Mouse (Mus musculus) ovary, postnatal 14 days (tissue): ENCODE results near the gene Nkx2-1.
A peak's percentile ranks its signal among the peaks of the same experiment; 100 is the strongest.
"Not testable (repeated sequence)": the region's sequence is repeated elsewhere in the genome, so short reads cannot be mapped to it uniquely, and the experiment has no call there.

Source experiments
- DNase-seq: peaks from one replicate; pipeline ENCODE4 v3.0.0; 2022; ENCODE audit warnings: low spot score

The Nkx2-1 gene

DNA sequence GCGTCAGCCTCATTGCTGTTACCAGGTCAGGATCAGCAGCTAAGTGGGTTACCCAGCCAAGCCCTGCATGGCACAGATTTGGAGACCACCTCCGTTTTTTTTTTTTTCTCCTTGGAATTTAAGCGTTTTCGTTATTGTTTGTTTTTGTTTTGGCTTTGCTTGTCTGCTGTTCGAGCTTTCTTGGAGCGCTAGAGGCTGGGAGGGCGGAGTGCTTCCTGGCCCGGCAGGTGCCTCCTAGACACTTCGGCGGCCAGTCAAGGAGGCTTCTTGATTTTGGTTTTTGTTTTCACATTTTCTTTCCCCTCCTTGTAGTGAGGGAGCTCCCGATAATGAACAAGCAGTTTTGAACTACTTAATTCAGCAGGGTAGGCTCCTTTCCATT lies at the start of gene Nkx2-1:
TSS of gene Nkx2-1 (minus strand) at position 25 of the 382 bp plus-strand sequence.
- no peak for DNase-seq

DNA sequence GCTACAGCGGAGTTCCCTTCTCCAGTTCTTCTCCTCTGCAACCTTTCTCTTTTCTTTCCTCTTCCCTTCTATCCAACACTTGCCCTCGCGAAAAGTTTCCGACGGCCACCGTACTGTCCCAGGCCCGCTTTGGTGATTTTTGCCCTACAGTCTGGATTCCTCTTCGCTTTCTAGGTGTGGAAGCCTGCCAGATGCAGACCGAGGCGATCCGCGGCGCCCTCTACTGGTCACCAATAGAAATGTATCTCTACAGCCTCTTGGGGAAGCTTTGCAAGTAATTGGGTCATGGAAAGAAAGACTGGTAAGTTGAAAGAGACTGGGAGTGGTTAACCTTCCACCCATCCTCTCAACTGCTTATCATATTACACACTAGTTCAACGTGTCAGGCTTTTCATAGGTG lies 4.4 kb upstream of the Nkx2-1 start:
- DNase-seq = peak; percentile 77

DNA sequence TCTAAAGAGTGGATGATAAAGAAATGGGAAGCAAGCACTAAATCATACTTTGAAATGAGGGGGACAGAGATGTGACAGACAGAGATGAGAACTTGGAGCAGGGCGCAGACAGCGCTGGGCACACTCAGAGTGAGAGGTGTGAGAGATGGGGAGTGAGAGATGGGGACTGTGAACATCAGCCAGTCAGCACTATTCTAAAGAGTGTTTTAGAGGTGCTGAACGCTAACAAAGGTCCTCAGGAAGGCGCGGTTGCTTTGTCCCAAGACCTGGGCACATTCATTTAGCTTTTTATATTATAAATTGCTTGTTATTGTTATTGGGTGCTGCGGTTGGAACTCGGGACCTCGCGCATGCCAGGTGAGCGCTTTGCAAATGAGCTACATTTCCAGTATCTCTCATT lies 3.9 kb upstream of the Nkx2-1 start:
- no peak for DNase-seq

DNA sequence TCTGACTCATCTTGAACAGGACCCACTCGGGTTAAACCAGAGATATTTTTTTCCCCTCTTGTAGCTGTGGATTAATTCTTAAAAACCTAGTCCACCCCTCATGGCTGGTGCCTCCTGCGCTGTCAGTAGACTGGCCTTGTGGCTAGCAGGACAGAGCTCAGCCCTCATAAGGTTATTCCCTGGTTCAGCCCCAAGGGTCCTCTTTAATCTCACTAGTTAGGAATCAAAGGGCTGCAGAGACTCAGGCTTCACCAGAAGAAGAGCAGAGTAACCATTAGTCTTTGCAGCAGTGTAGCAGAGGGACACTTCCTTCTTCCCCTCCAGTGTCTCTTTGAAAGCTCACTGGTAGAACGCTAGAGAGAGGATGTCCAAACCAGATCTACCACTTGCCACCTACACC lies 1.9 kb upstream of the Nkx2-1 start:
- no peak for DNase-seq

DNA sequence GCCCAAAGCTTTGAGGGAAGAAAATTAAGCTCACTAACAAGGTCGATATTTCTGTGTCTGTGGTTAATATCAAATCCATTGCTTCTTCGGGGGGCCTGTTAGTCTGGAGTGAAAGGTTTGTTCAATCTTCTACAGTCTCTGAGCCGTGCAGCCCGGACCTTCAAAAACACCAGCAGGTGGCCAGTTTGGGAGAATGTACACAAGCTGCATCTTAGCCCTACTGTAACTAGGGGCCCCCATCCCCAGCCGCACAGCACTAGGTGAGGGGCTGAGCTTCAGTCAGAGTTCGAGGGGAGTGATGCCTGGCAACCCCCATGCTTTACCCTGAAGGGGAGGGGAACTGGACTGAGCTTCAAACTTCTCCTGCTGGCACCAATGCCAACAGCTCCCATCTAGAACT lies 1.2 kb upstream of the Nkx2-1 start:
- no peak for DNase-seq

DNA sequence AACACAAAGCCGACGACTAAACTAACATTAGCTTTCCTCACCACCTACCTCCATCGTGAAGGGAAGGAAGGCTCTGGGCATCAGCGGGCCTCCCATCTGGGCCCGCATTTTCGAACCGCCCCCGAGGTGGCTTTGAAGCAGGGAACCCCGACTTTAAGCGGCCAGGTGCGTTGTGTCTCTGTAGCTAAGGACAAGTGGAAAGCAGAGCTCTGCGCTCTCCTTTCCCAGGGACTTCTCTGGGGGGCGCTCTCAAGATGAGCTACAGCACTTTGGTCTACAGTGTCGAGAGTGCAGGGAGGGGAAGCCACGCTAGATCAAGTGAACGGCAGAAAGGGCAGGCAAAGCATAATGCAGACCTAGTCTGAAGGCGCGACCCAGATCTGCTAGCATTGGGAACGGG lies 634 bp upstream of the Nkx2-1 start:
- DNase-seq = no peak

DNA sequence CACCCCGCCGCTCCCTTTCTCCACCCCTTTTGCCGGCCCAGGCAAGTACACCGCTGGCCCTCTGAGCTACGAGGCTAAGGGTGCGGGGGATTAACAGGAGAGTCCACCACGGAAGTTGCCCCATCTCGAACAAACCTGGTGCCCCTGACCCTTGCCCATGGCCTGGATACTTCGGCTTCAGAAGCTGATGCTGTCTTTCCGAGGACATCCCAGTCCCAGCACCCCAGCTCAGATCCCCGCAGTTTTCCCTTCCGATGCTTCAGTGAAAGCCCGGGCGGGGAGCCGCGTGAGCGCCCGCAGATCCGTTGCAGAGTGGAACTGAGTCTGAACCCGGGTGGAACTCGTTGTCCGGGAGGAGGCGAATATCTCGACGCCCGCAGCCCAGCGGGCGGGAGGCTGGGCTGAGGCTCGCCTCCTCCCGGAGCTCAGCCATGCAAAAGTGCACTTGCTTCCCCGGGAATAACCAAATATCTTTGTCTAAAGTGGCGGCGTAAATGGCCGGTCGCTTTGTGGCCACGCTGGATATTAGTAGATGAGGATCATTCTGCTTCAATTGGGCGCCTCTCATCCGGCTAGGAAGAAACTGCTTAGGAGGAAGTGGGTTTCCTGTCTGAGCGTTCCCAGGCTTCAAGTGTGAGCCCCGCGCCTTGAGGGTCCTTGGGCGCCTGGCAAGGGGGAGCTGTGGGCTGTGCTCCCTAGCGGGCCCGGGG lies 379 bp downstream of the Nkx2-1 start:
- no peak for DNase-seq

DNA sequence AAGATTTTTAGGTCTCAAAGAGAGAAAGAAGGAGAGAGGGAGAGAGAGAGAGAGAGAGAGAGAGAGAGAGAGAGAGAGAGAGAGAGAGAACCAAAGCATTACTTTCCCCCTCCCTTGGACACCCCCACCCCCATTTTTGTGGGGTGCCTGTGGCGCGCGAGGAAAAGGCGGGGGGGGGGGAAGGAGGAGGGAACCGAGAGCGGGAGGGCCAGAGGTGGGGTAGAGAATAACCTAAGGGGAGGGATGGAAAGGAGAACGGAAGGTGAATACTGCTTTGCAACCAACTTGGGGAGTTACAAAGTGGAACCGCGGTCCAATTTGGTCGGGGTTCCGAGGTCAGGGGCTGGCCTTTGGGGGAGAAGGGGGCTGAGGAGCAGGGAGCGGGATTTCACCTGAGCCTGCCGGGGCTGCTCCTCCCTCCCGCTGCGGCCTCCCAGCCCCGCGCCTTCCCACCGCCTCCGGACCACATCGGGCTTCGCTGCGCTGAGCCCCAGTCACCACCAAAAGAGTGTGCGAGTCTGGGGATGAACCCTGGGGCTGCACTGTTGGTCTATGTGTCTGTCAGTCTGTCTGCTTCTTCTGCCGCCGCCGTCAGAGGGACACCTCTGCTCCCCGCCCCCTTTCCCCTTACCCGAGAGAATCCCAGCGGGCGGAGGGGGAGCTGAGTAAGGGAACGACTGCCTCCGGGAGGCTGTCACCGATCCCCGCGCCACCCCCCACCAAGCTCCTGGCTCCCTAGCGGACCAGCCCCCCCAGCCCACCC lies 1.1 kb downstream of the Nkx2-1 start:
- no peak for DNase-seq

DNA sequence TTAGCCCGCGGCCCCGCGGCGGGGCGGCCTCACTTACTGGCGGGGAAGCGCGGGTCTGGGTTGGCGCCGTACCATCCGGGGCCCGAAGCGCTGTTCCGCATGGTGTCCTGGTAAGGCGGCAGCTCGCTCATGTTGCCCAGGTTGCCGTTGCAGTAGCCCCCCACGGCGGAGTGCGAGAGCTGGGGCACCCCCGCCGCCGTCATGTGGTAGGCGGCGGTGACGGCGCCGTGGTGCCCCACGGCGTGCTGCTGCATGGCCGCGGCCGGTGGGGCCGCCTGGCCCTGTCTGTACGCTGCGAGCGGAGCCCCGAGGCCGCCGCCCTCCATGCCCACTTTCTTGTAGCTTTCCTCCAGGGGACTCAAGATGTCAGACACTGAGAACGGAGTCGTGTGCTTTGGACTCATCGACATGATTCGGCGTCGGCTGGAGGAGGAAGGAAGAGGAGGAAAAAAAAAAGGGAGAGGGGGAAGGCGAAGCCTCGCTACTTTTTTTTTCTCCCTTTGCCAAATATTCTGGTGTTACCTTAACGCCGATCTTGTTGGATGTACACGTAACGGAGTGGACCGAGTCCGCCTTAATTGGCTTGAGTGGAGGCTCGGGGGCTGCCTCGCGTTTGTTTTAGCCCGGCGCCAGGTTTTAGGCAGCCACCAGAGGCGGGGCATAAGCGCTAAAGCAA lies 1.9 kb downstream of the Nkx2-1 start:
- DNase-seq = no peak

DNA sequence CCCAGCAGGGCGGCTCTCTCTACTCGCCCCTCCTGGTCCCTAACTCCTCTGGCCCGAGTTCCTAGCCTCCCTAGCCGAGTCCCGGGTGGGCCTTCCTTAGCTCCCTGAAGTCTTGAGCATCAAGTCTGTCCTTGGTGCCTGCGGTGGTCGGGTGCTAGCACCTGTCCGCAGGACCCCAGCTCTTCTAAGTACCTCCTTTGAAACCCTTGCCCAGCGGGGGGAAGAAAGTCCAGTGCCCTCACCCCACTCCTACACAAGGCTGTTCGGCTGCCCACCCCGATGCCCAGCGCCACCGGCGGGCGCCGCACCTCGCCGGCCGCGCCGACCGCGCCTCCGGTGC lies 2.4 kb downstream of the Nkx2-1 start:
- DNase-seq = no peak

DNA sequence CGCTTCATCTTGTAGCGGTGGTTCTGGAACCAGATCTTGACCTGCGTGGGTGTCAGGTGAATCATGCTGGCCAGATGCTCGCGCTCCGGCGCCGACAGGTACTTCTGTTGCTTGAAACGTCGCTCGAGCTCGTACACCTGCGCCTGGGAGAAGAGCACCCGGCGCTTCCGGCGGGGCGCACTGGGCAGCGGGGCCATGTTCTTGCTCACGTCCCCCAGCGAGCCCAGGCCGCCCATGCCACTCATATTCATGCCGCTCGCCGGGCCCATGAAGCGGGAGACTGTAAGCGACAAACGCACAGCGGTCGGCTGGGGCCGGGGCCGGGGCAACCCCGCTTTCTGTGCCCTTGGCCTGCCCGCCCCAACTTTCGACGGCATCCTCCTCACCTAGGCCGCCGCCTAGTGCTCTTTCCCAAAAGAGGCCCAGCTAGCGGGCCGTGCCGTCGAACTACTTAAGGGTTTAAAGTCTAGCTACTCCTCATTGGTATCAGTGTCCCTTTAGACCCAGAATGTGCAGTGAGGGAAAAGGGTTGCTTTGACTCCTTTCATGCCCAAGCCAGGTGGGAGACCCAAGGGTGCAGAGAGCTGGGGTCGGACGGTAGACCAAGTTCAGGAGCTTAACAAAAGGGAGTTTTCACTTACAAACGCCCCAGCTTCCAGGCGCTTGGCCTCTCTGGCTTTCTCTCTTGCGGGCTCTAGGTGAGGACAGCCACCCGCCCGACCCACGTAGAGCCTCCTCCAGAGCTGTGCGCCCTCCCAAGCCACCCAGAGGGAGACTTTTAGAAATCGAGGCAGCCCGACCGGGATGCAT lies 3.0 kb downstream of the Nkx2-1 start:
- DNase-seq = no peak

DNA sequence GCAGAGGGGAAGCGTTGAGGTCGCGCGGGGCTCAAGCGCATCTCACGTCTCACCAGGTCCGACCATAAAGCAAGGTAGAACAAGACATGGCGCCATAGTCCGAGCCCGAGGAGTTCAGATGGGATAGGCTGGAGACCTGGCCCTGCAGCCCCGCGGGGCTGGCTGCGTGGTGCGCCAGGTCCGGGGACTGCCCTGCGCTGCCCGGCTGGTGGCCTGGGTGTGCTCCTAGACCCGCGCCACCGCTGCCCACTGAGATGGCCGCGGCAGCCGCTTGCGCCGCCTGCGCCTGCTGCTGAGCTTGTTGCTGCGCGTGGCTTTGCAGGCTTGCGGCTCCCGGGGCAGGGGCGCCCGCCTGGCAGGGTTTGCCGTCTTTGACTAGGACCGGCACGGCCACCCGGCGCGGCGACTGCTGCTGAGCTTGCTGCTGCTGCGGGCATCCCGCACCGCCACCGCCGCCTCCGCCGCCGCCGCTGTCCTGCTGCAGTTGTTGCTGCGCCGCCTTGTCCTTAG lies 3.7 kb downstream of the Nkx2-1 start:
- DNase-seq = no peak

DNA sequence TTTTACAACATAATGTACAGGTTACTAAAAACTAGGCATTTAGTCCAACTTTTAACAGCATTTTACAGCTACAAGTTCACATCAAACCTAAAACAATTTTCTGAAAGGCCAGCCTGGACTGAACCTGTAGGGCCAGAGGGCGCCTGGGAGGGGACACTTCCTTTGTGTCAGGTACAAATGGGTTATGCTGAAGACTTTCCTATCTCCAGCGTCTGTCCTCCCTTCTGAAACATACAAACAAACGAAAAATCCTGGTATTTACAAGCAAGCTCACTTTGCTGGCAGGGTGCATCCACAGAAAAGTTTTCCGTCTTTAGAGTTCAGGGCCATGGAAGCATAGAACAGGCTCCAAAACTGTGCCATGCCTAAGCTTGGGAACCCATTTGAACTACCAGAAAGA lies 4.6 kb downstream of the Nkx2-1 start:
- no peak for DNase-seq

DNA sequence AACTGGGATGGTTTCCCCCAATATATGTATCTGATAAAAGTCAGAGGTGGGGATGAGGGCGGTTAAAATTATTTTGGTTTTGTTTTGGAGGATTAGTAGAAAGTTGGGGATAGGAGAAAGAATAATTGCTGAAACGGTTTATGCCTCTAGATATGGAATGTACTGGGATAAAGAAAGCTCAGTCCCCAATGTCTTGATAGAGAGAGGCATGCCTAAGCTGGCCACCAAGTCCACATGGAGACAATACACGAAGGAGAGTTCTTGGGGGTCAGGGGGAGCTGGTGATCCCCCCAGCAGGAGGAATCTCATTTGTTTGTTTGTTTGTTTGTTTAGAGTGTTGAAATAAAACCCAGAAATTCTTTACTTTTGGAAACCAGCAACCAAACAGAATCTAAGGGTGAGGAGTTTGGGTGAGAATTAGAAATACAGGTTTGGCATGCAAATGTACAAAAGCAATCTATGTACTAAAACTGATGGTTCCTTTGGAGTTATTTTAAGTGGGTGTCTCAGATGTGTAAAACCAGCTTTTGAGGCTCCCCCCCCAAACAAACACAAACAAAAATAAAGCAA lies 5.6 kb downstream of the Nkx2-1 start:
- no peak for DNase-seq

DNA sequence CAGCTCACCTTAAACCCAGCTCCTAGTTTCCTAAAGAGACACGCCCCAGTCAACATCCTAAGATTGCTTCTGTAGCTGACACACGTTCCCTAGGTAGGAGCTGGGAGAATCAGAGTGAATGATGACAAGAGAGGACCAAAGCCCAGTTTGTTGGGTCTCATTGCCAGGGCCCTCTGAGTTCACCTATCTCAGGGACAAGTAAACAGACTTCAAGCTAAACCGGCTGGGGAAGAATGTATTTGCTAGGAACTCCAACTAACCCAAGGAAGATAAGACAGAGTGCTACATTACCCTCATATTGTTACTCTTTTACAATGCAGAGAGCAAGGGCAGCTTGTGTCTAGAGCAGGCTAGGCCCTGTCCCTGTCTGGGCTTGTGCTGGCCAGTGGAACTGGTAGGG lies 6.8 kb downstream of the Nkx2-1 start:
- no peak for DNase-seq

DNA sequence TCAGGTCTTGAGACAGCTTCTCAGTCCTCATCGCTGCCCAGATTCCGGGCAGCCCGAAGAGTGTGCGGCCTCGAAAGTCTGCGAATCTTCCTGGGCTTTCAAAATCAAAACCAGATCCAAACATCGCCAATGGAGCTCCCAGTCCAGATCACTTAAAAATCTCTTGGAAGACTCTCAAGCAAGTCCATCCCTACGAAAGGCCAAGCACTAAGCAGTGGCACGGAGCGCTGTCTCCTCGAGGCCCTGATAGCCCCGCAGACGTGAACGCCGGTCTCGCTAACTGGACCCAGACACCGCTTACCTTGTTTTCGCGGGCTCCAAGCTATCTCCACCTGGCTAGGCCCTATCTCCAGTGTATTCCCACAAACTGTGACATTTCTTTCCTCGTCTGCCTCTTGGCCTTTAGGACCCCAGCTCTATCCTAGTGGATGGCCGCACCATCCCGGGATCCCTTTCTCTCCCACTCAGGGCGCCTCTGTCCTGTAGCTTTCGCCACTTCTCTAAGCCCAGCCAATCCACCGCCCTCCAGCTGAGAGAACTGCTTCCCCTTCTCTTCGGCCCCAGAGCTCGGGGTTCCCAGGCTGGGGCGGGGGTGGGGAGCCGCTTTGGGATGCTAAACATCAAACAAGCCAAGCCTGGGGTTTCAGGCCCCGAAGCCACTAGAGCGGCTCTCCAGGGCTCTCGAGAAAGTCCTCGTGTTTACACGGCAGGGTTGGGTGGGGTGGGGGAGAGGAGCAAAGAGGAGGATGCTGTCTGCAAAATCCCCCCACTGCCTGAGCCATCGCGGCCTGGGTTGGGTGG lies 7.6 kb downstream of the Nkx2-1 start:
- no peak for DNase-seq

DNA sequence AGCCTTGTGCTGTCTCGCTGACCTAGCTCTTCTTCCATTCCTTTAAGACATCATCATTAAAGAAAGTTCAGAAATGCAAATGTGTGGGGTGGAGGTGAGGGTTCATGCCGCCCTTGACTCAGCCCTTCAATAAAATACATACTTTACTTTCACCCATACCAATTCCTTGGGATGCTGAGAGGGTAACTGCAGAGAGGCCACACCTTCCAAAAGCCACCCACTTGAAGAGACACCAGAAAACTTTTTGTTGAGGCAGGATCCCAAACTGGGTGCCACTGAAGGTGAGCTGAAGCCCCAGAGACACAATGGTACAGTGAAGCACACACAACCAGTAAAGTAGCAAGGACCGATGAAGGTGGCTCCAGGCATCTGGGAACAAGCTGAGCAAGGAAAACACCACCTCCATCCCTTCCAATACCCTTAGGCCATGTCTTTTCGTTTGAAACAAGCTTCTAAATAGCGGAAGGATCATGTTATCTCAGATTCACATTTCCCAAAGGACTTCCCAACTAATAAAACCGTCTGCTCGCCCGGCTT lies 8.6 kb downstream of the Nkx2-1 start:
- DNase-seq = no peak

DNA sequence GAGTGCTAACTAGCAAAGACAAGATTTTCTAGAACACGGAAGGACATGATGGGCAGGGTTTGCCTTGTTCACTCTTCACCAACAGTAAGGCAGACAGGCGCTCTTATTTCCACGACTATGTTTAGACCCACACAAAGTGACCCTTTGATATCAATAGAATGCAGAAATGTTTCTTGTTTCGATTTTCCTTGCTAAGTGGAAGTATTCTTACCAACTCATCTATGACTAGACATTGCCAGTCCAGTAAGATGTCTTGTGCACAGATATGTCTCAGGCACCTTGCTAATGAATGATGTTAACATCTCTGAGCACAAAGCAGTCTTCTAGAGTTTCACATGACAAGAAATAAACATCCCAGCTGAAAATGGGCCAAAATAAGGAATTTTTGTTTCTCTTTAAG lies 9.6 kb downstream of the Nkx2-1 start:
- no peak for DNase-seq

DNA sequence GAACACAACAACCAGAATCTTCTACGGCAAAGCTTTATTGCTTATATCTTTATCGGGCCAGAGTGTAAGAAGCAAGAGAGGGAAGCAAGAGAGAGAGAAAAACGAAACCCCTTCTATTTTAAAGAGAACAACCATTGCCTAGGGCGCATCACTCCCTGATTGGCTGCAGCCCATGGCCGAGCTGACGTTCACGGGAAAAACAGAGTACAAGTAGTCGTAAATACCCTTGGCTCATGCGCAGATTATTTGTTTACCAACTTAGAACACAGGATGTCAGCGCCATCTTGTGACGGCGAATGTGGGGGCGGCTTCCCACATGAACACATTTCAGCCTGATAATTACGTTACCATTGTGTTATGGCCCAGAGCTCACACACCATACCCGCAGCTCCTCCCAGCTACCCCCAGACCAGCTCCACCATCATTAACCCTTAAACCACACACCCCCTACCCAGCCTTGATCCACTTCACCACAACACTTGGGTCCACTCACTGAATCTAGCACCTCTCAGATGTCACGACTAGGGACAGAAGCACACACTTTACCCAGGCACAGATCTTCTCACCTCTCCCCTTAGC lies 11.4 kb downstream of the Nkx2-1 start:
- not testable (repeated sequence) for DNase-seq

DNA sequence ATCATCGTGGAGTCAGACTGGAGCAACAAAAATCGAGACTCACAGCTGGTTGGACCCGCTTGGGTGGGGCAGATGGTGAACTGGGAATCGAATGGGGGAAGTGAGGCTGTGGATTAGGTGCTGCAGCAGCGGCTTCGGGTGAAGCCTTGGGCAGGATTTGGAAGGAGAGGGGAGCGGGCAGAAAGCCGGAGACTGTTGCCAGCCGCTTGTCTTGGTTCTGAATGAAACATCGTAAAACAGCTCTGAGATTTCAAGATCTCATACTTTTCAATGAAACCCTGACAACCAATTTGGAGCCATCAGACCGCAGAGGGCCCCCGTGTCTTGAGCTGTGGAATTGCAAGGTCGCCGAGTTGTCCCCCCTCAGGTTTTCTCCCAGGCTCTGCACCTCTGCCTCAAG lies 12.5 kb downstream of the Nkx2-1 start:
- DNase-seq = no peak

DNA sequence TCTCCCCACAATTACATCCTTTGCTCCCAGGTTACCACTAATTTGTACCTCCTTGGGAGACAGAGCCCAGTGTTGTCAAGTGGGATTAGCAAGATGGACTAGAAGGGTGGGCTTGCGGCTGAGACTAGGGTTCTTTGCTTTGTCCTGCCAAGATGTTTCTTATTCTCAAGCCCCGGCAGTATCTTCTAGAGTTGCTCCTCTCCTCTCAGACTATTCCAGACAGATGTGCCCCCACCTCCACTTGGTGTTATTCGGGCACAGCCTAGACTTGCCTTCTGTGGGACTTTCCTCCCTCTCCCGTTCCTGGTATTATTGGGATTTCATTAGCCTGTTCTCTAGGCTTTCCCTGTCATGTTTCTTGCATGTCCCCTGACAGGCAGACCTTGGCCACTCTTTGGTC lies 14.5 kb downstream of the Nkx2-1 start:
- no peak for DNase-seq
